Mouse (Mus musculus): ENCODE measurements around the gene Synj1. TPM values are rescaled to one million over a fixed set of nuclear protein-coding genes. Genes with fewer than 3 reads are reported as not detected.

Gene Synj1
- total RNA-seq, 2 experiments from 2014 or later, result 11.2 to 13.8 TPM

GRCm38 (mm10) chr16:90924606-90925370, 86.3 kb downstream of the Synj1 start:
- intact Hi-C loops (cut with DNase I), result no loop called here
- no peak for DNase-seq
- H3K4me3 ChIP-seq, result no peak overlapping the region
- peak overlapping the region; percentile 41 for H3K27ac ChIP-seq
- no peak for TF ChIP-seq CTCF (IDR thresholded peaks at IDR 0.05)

- peak; percentile 52 for DNase-seq
- H3K27ac ChIP-seq, result no peak overlapping the region
- no peak for TF ChIP-seq CTCF (IDR thresholded peaks at IDR 0.05)
- no peak overlapping the region for H3K4me3 ChIP-seq
- intact Hi-C loops (cut with DNase I), result no loop called here
Observed at GRCm38 (mm10) chr16:90921471-90922159, 89.5 kb downstream of the Synj1 start.

- TF ChIP-seq CTCF (IDR thresholded peaks at IDR 0.05), result no peak
- H3K4me3 ChIP-seq, result no peak overlapping the region
- intact Hi-C loops (cut with DNase I), result no loop called here
- no peak overlapping the region for H3K27ac ChIP-seq
- no peak for DNase-seq
Observed at GRCm38 (mm10) chr16:90917156-90917555, 94.0 kb downstream of the Synj1 start.

- no peak for DNase-seq
- intact Hi-C loops (cut with DNase I), result no loop called here
Observed at GRCm38 (mm10) chr16:90916040-90916481, 95.0 kb downstream of the Synj1 start.

GRCm38 (mm10) chr16:90911766-90912165, 99.3 kb downstream of the Synj1 start:
- intact Hi-C loops (cut with DNase I), result no loop called here
- Histone ChIP-seq H3K4me3 (no peak overlapping the region), H3K27ac (peak overlapping the region; percentile 24; the same call in 1 of the 2 replicates)
- no peak for TF ChIP-seq CTCF (IDR thresholded peaks at IDR 0.05)
- DNase-seq, result no peak

More at GRCm38 (mm10) chr16:90916040-90916481, 95.0 kb downstream of the Synj1 start:
- no peak for TF ChIP-seq CTCF (IDR thresholded peaks at IDR 0.05)
- peak overlapping the region; percentile 1 for H3K4me3 ChIP-seq
- peak overlapping the region; percentile 31; the same call in 1 of the 2 replicates for H3K27ac ChIP-seq

- Histone ChIP-seq H3K27ac (peak overlapping the region; percentile 24), H3K4me3 (no peak overlapping the region)
- TF ChIP-seq CTCF (IDR thresholded peaks at IDR 0.05), result no peak
- intact Hi-C loops (cut with DNase I), result no loop called here
- DNase-seq, result no peak
Observed at GRCm38 (mm10) chr16:90910855-90911533, 100.1 kb downstream of the Synj1 start.

GRCm38 (mm10) chr16:90907250-90907649, 103.9 kb downstream of the Synj1 start:
- no peak for DNase-seq
- H3K4me3 ChIP-seq, result no peak overlapping the region
- intact Hi-C loops (cut with DNase I), result no loop called here
- TF ChIP-seq CTCF (IDR thresholded peaks at IDR 0.05), result no peak
- H3K27ac ChIP-seq, result no peak overlapping the region

- intact Hi-C loops (cut with DNase I), result no loop called here
- no peak overlapping the region for H3K27ac ChIP-seq
- no peak for DNase-seq
- H3K4me3 ChIP-seq, result no peak overlapping the region
- no peak for TF ChIP-seq CTCF (IDR thresholded peaks at IDR 0.05)
Observed at GRCm38 (mm10) chr16:90903300-90903699, 107.8 kb downstream of the Synj1 start.

- intact Hi-C loops (cut with DNase I), result no loop called here
- no peak for TF ChIP-seq CTCF (IDR thresholded peaks at IDR 0.05)
- no peak for DNase-seq
- no peak overlapping the region for H3K27ac ChIP-seq
- no peak overlapping the region for H3K4me3 ChIP-seq
Observed at GRCm38 (mm10) chr16:90901364-90901763, 109.7 kb downstream of the Synj1 start.

GRCm38 (mm10) chr16:90899498-90899897, 111.6 kb downstream of the Synj1 start:
- no peak for DNase-seq
- intact Hi-C loops (cut with DNase I), result no loop called here
- Histone ChIP-seq H3K27ac (no peak overlapping the region), H3K4me3 (no peak overlapping the region)
- TF ChIP-seq CTCF (IDR thresholded peaks at IDR 0.05), result no peak

- Histone ChIP-seq H3K27ac (no peak overlapping the region), H3K4me3 (no peak overlapping the region)
- TF ChIP-seq CTCF (IDR thresholded peaks at IDR 0.05), result no peak
- peak; percentile 54 for DNase-seq
- intact Hi-C loops (cut with DNase I), result no loop called here
Observed at GRCm38 (mm10) chr16:90897651-90898050, 113.5 kb downstream of the Synj1 start.

- no peak for DNase-seq
- H3K4me3 ChIP-seq, result no peak overlapping the region
- no peak overlapping the region for H3K27ac ChIP-seq
- TF ChIP-seq CTCF (IDR thresholded peaks at IDR 0.05), result no peak
- intact Hi-C loops (cut with DNase I), result no loop called here
Observed at GRCm38 (mm10) chr16:90893792-90894191, 117.3 kb downstream of the Synj1 start.

GRCm38 (mm10) chr16:90893019-90893418, 118.1 kb downstream of the Synj1 start:
- Histone ChIP-seq H3K27ac (no peak overlapping the region), H3K4me3 (no peak overlapping the region)
- no peak for DNase-seq
- intact Hi-C loops (cut with DNase I), result no loop called here
- TF ChIP-seq CTCF (IDR thresholded peaks at IDR 0.05), result no peak
